Mouse (Mus musculus) liver, embryonic 14.5 days (tissue): Measurements from ENCODE around the gene Trabd2b.

Source experiments
- CTCF ChIP-seq: IDR thresholded peaks from 2 replicates; pipeline ENCODE4 v1.5.1; 2016; ENCODE audit warnings: antibody characterized with exemption, low read depth, control low read depth
- EP300 ChIP-seq: IDR thresholded peaks from 2 replicates; pipeline ENCODE4 v1.6.1; 2016; ENCODE audit warnings: antibody characterized with exemption, low read depth

- TF ChIP-seq EP300 (no peak), CTCF (no peak)
Observed at GRCm38 (mm10) chr4:114612032-114612431, 205.5 kb downstream of the Trabd2b start.
